Mouse (Mus musculus): ENCODE measurements around the gene Gm26602.

DNA sequence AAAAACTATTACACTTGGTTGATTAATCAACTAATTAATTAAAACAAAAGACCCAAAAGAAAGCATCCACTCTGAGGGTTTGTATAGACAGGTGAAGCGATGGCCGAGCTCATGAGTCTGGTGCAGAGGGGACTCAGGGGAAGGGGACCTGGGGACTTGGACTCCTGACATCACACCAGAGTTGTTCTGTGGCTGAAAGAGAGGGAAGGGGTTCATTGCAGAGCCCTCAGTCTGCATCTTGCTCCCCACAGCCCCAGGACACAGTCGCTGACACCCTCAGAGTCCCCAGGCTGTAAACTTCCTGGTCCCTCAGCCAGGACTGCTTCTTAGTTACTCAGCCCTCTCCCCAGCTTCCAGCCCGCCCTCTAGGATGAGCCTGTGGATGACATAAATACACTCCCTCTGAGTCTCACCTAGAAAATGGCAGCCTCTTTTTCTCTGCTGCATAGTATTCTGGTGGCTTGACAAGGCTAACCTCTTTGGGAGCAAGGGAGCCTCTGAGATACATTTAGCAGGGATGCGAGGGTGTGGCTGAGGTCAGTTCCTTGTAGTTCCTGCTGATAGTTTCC lies 7.0 kb downstream of the Gm26602 start:
- TF ChIP-seq CTCF (IDR thresholded peaks at IDR 0.05; ENCODE audit: borderline replicate concordance, extremely low read depth, insufficient read depth, insufficient read length): no peak
- no peak for TF ChIP-seq POLR2A (IDR thresholded peaks at IDR 0.05; ENCODE audit: borderline replicate concordance, extremely low read depth, insufficient read depth, insufficient read length, poor library complexity, severe bottlenecking)

Data from brain, embryonic 14.5 days (tissue).